Mouse (Mus musculus): ENCODE measurements at regions not wholly inside any gene's neighbourhood (a gene's known extent, or its start where the extent isn't known, plus 50 kb on each side); places are given as distances from the start of the nearest gene placed in this dataset.

DNA sequence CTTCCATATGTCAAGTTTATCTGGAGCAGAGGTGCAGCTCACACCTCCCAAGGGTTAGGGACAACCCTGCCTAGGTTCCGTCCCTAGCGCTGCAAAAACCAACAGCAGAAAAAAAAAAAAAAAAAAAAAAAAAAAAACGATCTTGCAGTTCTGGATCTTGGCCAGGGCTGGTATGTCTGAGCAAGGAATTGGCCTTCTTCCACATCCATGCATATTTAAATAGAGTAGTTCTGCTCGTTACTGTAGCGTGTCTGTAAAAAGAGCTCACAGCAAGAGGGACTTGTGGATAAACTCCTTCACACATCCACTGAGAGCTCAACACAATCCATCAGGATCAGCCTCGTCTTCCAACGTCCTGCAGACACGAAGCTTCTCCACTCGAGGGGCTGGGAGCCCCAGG lies 639.4 kb upstream of the Adam5 start:
- ChIA-PET POLR2A (no interaction called here), CTCF (interaction anchor here (0.6 kb wide), 1 partner anchor 30 kb away, joined by 3 read pairs; no protein-coding TSS in a partner anchor)
- no peaks in the 10 kb centered on the region for H3K27me3 ChIP-seq
- DNase-seq (ENCODE audit: low read depth, low spot score) (peak; percentile 28), ATAC-seq (no peak)
- TF ChIP-seq CTCF (IDR thresholded peaks at IDR 0.05): no peak
- in situ Hi-C loops (cut with MboI; ENCODE audit: low pct_unique_long_range_greater_than_20kb): loop anchor here (10.0 kb wide), 1 partner anchor 189 kb away; no protein-coding TSS in a partner anchor

DNA sequence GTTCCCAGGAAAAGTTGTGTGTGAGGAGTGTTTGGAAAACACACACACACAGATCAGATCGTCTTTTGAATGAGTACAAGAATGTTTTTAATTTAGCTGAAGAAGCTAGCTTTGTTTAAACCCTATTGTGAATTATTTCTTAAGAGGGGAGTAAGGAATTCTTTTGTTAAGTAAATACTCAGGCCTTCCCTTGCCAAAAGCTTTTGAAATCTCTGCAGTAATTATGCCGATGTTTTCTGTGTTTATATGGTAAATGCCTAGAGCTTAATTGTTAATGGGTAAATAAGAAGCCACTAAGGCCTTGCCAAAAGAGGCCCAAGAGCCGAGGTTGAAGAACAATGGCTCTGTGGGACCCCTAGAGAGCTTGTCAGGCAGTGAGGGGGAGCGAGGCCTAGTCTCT lies 638.3 kb upstream of the Adam5 start:
- ATAC-seq (no peak), DNase-seq (ENCODE audit: low read depth, low spot score) (no peak)
- in situ Hi-C loops (cut with MboI; ENCODE audit: low pct_unique_long_range_greater_than_20kb): loop anchor here (10.0 kb wide), 1 partner anchor 188 kb away; no protein-coding TSS in a partner anchor
- no peaks in the 10 kb centered on the region for H3K27me3 ChIP-seq
- no peak for TF ChIP-seq CTCF (IDR thresholded peaks at IDR 0.05)
- ChIA-PET CTCF (interaction anchor here (1.0 to 1.2 kb wide), 2 partner anchors 18 to 22 kb away, joined by 3 read pairs; no protein-coding TSS in a partner anchor), POLR2A (no interaction called here)

DNA sequence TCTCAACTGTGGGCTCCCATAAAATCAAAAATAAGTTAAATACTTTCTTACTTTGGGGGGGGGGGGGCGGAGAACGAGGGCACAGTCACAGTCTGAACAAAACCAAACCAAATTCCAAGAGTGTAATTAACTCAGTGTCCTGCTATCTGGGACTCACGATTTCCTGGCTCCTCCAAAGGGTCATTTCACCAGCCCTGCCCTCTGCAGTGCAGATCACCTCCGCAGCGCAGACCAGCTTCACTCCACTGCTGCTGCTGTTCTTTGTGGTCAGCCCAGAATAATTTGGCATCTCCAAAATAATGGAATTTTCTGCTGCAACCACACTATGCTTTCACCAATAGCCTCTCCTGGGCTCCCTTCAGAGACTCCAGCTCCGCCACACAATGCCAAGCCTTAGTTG lies 631.5 kb upstream of the Adam5 start:
- CTCF ChIA-PET: interaction anchor here (0.9 kb wide), 1 partner anchor 12 kb away, joined by 3 read pairs; no protein-coding TSS in a partner anchor
- no peak for TF ChIP-seq CTCF (IDR thresholded peaks at IDR 0.05)
- DNase-seq (ENCODE audit: low read depth, low spot score) (no peak), ATAC-seq (no peak)
- POLR2A ChIA-PET: no interaction called here
- no peaks in the 10 kb centered on the region for H3K27me3 ChIP-seq
- in situ Hi-C loops (cut with MboI; ENCODE audit: low pct_unique_long_range_greater_than_20kb): no loop called here

DNA sequence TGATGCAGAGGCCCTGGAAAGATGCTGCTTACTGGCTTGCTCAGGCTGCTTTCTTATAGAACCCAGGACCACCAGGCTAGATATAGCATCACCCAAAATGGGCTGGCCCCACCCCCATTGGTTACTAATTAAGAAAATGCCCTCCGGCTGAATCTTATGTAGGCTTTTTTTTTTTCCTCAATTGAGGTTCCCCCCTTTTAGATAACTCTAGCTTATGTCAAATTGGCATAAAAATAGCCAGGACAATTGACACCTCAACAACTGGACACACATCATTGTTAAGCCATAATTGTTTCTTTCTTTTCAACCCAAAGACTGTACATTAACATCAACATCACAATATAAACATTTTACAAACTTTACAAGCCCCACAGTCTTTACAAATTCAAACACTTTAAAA lies 630.8 kb upstream of the Adam5 start:
- no peak for TF ChIP-seq CTCF (IDR thresholded peaks at IDR 0.05)
- no peaks in the 10 kb centered on the region for H3K27me3 ChIP-seq
- CTCF ChIA-PET: interaction anchor here (0.9 kb wide), 1 partner anchor 11 kb away, joined by 3 read pairs; no protein-coding TSS in a partner anchor
- POLR2A ChIA-PET: no interaction called here
- DNase-seq (ENCODE audit: low read depth, low spot score): no peak
- ATAC-seq: no peak
- in situ Hi-C loops (cut with MboI; ENCODE audit: low pct_unique_long_range_greater_than_20kb): no loop called here

DNA sequence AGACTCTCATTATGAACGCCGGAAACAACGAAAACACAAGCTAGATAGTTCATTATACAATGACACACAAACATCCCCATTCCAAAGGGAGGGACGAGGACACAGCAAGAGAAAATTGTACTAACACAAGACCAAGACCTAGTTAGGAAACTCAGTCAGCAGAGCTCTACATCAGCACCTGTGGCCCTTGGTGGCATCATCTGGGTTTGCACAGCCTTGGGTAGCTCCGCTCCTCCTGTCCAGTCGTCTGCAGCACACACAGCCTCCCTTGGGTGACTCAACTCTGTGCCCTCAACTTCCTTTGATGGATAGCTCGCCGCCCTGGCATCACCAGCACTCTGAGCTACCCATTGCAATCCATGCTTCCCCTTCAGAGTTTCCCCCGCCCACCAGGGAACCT lies 629.7 kb upstream of the Adam5 start:
- TF ChIP-seq CTCF (IDR thresholded peaks at IDR 0.05): no peak
- ATAC-seq (no peak), DNase-seq (ENCODE audit: low read depth, low spot score) (no peak)
- ChIA-PET CTCF (no interaction called here), POLR2A (interaction anchor here (1.6 kb wide), 1 partner anchor 11 kb away, joined by 3 read pairs; no protein-coding TSS in a partner anchor)
- in situ Hi-C loops (cut with MboI; ENCODE audit: low pct_unique_long_range_greater_than_20kb): no loop called here
- no peaks in the 10 kb centered on the region for H3K27me3 ChIP-seq

DNA sequence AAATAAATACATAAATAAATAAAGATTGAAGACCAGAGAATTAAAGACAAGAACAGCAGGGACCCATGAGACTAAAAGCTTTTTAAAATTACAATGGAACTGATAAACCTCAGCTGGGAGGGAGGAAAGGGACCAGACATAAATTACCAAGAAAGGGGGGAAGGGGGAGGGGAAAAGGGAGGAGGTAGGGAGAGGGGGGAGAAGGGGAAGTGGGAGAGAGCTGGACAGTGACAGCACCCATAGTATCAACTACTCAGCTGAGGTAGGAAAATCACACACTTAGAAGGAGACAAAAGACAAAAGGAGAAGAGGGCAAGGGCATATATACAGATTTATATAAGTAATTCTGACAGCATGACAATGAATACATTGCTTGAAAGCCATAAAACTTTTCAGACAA lies 626.4 kb upstream of the Adam5 start:
- H3K27me3 ChIP-seq: no peaks in the 10 kb centered on the region
- in situ Hi-C loops (cut with MboI; ENCODE audit: low pct_unique_long_range_greater_than_20kb): no loop called here
- ChIA-PET CTCF (no interaction called here), POLR2A (no interaction called here)
- DNase-seq (ENCODE audit: low read depth, low spot score): no peak
- no peak for ATAC-seq
- no peak for TF ChIP-seq CTCF (IDR thresholded peaks at IDR 0.05)

DNA sequence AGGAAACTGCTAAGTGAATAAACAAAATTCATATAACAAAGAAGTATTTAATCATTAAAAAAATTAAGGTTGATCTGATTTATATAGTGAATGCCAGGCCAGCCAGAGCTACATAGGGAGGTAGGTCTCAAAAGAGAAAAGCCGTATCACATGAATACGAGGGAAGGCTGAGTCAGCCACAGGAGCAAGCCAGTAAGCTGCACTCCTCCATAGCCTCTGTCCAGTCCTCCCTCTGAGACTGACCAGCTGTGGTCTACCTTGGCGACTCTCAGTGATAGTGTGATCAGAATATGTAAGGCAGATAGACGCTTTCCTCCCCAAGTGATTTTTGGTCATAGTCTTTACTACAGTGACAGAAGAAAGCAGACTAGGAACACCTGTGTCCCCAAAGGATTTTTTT lies 625.4 kb upstream of the Adam5 start:
- DNase-seq (ENCODE audit: low read depth, low spot score) (no peak), ATAC-seq (no peak)
- ChIA-PET POLR2A (interaction anchor here (0.7 to 0.9 kb wide), 2 partner anchors 8 to 54 kb away, joined by 3 read pairs; no protein-coding TSS in a partner anchor), CTCF (interaction anchor here (0.7 kb wide), 1 partner anchor 177 kb away, joined by 3 read pairs; no protein-coding TSS in a partner anchor)
- H3K27me3 ChIP-seq: no peaks in the 10 kb centered on the region
- in situ Hi-C loops (cut with MboI; ENCODE audit: low pct_unique_long_range_greater_than_20kb): no loop called here
- no peak for TF ChIP-seq CTCF (IDR thresholded peaks at IDR 0.05)

DNA sequence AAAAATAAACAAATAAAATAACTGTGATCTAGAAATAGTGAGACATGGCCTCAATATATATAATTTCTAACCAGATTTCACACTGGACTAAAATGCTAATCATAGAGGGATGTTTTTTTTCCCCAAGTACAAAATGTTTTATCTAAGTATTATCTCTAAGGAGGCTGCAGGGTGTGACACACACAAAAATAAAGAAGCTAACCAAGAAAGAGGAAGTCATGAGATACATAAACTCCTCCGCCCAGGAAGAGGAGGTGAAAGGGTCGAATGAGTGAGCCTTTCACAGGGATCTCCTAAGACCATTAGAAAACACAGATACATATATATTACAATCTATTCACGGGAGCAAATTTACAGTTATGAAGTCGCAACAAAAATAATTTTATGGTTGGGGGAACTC lies 623.7 kb upstream of the Adam5 start:
- no peak for DNase-seq (ENCODE audit: low read depth, low spot score)
- H3K27me3 ChIP-seq: no peaks in the 10 kb centered on the region
- no peak for TF ChIP-seq CTCF (IDR thresholded peaks at IDR 0.05)
- ChIA-PET CTCF (no interaction called here), POLR2A (interaction anchor here (1.1 kb wide), 1 partner anchor 32 kb away, joined by 5 read pairs; no protein-coding TSS in a partner anchor)
- in situ Hi-C loops (cut with MboI; ENCODE audit: low pct_unique_long_range_greater_than_20kb): no loop called here
- ATAC-seq: no peak

DNA sequence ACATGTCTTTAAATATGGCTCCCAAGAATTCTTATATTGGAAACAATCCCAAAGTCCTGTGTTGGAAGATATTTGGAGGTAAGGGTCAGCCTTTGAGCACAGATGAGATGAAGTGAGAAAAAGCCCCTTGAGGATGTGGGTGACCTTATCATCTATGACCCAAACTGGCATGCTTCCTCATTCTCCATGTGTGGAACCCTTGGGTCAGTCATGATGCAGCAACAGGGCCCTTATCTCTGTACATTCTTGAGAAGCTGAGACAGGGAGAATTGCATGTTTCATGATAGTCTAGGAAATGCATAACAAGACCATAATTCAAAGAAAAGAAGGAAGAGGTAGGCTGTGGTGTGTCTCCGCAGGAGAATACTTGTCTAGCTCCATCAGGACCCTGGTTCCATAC lies 621.8 kb upstream of the Adam5 start:
- no peaks in the 10 kb centered on the region for H3K27me3 ChIP-seq
- ATAC-seq (no peak), DNase-seq (ENCODE audit: low read depth, low spot score) (no peak)
- in situ Hi-C loops (cut with MboI; ENCODE audit: low pct_unique_long_range_greater_than_20kb): no loop called here
- no peak for TF ChIP-seq CTCF (IDR thresholded peaks at IDR 0.05)
- ChIA-PET POLR2A (interaction anchor here (0.6 kb wide), 1 partner anchor 78 kb away, joined by 3 read pairs; no protein-coding TSS in a partner anchor), CTCF (no interaction called here)

DNA sequence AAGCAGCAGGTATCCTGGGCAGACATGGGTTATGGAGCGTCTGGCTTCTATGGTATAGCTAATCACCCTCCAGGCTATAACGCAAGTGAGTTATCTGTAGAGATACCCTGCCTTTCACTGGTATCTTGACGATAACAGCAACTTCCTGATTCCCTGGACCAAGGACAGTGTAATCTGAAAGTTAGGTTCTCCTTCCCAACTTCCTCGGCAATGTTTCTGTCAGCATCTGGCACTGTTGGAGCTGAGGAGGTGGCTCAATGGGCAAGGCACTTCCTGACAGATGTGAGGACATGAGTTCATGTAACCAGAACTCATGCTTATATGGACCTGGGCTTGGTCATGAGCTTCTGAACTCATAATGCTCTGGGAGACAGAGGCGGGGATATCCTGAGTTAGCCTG lies 620.9 kb upstream of the Adam5 start:
- ChIA-PET CTCF (interaction anchor here (1.5 kb wide), 1 partner anchor 18 kb away, joined by 3 read pairs; no protein-coding TSS in a partner anchor), POLR2A (no interaction called here)
- DNase-seq (ENCODE audit: low read depth, low spot score) (no peak), ATAC-seq (no peak)
- in situ Hi-C loops (cut with MboI; ENCODE audit: low pct_unique_long_range_greater_than_20kb): no loop called here
- H3K27me3 ChIP-seq: no peaks in the 10 kb centered on the region
- TF ChIP-seq CTCF (IDR thresholded peaks at IDR 0.05): no peak

DNA sequence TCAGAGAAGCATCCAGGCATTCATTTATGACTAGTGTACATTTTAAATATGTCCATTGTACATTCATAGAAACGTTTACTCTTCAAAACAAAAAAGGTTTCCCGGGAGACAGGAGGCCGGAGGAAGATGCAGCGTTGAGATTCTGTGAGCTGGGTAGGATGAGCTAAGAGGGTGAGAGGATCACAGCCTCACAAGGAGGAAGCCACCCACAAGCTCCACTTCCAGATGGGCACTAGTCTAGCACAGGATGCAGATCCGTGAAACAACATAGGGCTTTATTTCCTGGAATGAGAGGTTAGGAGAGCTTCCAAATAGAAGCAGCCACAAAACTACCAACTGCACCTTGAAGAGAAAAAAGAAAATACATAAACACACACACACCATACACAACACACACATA lies 619.4 kb upstream of the Adam5 start:
- in situ Hi-C loops (cut with MboI; ENCODE audit: low pct_unique_long_range_greater_than_20kb): no loop called here
- ChIA-PET CTCF (interaction anchor here (1.3 to 1.5 kb wide), 2 partner anchors 12 to 19 kb away, joined by 3 read pairs; no protein-coding TSS in a partner anchor), POLR2A (no interaction called here)
- TF ChIP-seq CTCF (IDR thresholded peaks at IDR 0.05): no peak
- no peaks in the 10 kb centered on the region for H3K27me3 ChIP-seq
- DNase-seq (ENCODE audit: low read depth, low spot score): no peak
- ATAC-seq: no peak

DNA sequence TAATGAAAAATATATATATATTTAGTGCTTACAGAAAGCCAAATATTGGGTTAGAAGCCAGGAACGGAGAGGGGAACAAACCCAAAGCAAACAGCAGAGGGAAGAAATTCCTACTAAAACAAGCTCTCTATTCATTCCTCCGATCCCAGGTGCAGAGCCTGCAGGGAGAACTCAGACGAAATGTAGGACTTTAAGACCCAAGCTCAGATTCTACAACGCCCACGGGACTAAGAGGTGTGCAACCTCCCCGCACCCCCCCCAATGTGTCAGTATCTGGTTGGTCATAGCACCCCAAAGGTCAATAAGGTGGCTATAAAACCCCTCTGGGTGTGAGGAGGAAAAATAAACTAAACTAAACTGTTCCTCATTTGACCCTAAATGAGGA lies 616.9 kb upstream of the Adam5 start:
- CTCF ChIA-PET: interaction anchor here (0.8 kb wide), 1 partner anchor 21 kb away, joined by 3 read pairs; no protein-coding TSS in a partner anchor
- TF ChIP-seq CTCF (IDR thresholded peaks at IDR 0.05): no peak
- POLR2A ChIA-PET: interaction anchor here (0.6 kb wide), 2 partner anchors 9 to 129 kb away, joined by 3 to 4 read pairs; no protein-coding TSS in a partner anchor
- H3K27me3 ChIP-seq: no peaks in the 10 kb centered on the region
- in situ Hi-C loops (cut with MboI; ENCODE audit: low pct_unique_long_range_greater_than_20kb): no loop called here
- ATAC-seq: no peak
- no peak for DNase-seq (ENCODE audit: low read depth, low spot score)
